Mouse (Mus musculus) midbrain, embryonic 16.5 days (tissue): ENCODE results near the gene Pdpr. TPM values are rescaled to one million over a fixed set of nuclear protein-coding genes. Genes with fewer than 3 reads are reported as not detected.

ENCODE experiments used
- ATAC-seq: fragments of 200-750 bp; cut with Nextera tagmentation; 2 replicates; pipeline ENCODE4 v1.8.0; 2017; ENCODE audit warnings: moderate TSS enrichment
- H3K27ac ChIP-seq: fragments of 300-500 bp; sonication (generic); 2 replicates; pipeline ENCODE4 v1.5.1; 2014; ENCODE audit warnings: mild to moderate bottlenecking, low read length, mixed read lengths
- H3K27me3 ChIP-seq: fragments of 300-500 bp; sonication (generic); 2 replicates; pipeline ENCODE4 v1.6.1; 2014; ENCODE audit warnings: low read depth, low read length, mixed read lengths; ENCODE audit not compliant: control insufficient read depth, insufficient read depth
- H3K36me3 ChIP-seq: fragments of 300-500 bp; sonication (generic); 2 replicates; pipeline ENCODE4 v1.6.1; 2014; ENCODE audit warnings: mild to moderate bottlenecking, low read length, moderate library complexity, mixed read lengths; ENCODE audit not compliant: control insufficient read depth, insufficient read depth
- H3K4me1 ChIP-seq: fragments of 300-500 bp; sonication (generic); 2 replicates; pipeline ENCODE4 v1.6.1; 2014; ENCODE audit warnings: mild to moderate bottlenecking, low read length, mixed read lengths; ENCODE audit not compliant: control insufficient read depth, insufficient read depth
- H3K4me2 ChIP-seq: fragments of 300-500 bp; sonication (generic); 2 replicates; pipeline ENCODE4 v1.6.1; 2014; ENCODE audit warnings: mild to moderate bottlenecking, low read length, mixed read lengths
- H3K4me3 ChIP-seq: fragments of 300-500 bp; sonication (generic); 2 replicates; pipeline ENCODE4 v1.5.1; 2014; ENCODE audit warnings: low read depth, mild to moderate bottlenecking, low read length, moderate library complexity, mixed read lengths
- H3K9ac ChIP-seq: fragments of 300-500 bp; sonication (generic); 2 replicates; pipeline ENCODE4 v1.6.1; 2014; ENCODE audit warnings: low read depth, low read length, mixed read lengths
- H3K9me3 ChIP-seq: fragments of 300-500 bp; sonication (generic); replicated peaks from 2 replicates; pipeline ENCODE4 v1.6.1; 2014; ENCODE audit warnings: mild to moderate bottlenecking, low read length, mixed read lengths; ENCODE audit not compliant: control insufficient read depth, poor library complexity, severe bottlenecking
- WGBS: fragments of 180-500 bp; shearing (Covaris S2); extraction: QIAGEN DNeasy Blood & Tissue Kit; methylation state at CpG from one replicate; pipeline ENCODE4 v1.1.7; 2014; 5-methylcytosine and 5-hydroxymethylcytosine counted together
- polyA plus RNA-seq: library from polyadenylated mRNA; unstranded; fragments of >200 nt; fragmentation: Nextera tagmentation; extraction: Ambion mirVana; gene quantifications from 2 replicates; pipeline ENCODE4 v1.2.1, GENCODE M21; 2015

Gene Pdpr
- polyA plus RNA-seq, result 7.9 and 10.1 TPM in 2 replicates

DNA sequence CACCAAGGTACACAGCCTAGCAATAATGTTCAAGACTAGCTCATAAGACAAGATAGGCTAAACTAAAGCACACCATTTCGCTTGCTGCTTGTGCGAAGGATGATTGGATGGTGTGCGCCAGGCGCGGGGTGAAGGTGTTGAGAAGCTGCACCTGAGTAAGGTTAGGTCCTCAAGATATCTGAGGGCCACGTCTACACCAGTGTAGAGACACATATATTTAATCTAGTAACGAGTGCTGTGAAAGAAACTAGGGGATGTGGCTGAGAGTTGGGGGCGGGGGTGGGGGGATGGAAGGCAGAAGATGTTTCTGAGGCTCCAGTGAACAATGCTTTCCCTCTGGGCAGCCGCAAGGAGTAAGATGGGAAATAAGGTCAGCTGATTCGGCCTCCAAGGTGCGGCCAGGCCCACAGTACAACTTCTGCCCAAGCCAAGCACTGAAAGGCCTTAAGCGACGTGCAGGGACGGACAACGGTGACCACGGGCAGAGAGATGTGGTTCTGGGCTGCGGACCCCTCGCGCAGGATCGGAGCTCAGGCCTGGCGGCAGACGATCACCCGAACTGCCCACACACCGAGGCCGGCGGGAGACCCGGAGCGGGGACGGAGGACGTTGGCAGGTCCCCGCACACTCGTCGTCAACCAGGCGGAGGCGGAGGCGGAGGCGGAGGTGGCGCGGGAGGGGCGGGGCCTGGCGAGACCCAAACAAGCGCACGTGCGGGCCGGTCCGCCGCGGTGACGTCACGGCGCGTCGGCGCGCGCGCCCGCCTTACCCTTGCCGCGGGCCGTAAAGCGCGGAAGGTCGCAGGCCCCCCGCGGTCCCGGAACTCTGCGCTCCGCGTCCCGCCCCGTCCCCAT lies at the start of gene Pdpr:
Gene Pdpr, plus strand, starts transcription at position 766 of the 854 bp plus-strand sequence.
- Histone ChIP-seq H3K9me3 (no peaks in the 10 kb centered on the region), H3K27me3 (no peaks in the 10 kb centered on the region), H3K4me2 (peak within 1 kb of the TSS; percentile 74), H3K27ac (peak within 1 kb of the TSS; percentile 80), H3K9ac (peak within 1 kb of the TSS; percentile 72), H3K4me3 (peak within 1 kb of the TSS; percentile 61), H3K36me3 (no peaks in the 10 kb centered on the region), H3K4me1 (peaks cover 14% of the 10 kb centered on the region)
- WGBS, result 8% methylated on average over 44 of the region's 72 CpGs
- peak; percentile 94 for ATAC-seq

DNA sequence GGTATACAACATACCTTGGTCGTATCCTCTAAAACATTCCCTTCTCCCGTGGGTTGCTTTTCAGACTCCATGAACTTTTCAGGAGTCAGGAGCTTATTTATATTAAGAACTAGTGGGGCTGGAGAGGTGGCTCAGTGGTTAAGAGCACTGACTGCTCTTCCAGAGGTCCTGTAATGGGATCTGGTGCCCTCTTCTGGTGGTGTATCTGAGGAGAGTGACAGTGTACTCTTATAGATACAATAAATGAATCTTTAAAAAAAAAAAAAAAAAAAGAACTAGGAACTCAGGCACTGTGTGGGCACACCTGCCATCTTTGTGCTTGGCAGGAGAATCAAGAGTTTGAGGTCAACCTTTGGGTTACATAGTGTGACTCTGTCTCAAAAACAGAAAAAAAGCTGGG lies 45.7 kb upstream of the Pdpr start:
- no peak for ATAC-seq
- Histone ChIP-seq H3K4me1 (no peaks in the 10 kb centered on the region), H3K27ac (no peak overlapping the region), H3K27me3 (no peaks in the 10 kb centered on the region), H3K36me3 (peaks cover 71% of the 10 kb centered on the region), H3K4me3 (no peak overlapping the region), H3K4me2 (no peak overlapping the region), H3K9ac (no peak overlapping the region), H3K9me3 (no peaks in the 10 kb centered on the region)
- 99% methylated on average over 2 of the region's 2 CpGs for WGBS

DNA sequence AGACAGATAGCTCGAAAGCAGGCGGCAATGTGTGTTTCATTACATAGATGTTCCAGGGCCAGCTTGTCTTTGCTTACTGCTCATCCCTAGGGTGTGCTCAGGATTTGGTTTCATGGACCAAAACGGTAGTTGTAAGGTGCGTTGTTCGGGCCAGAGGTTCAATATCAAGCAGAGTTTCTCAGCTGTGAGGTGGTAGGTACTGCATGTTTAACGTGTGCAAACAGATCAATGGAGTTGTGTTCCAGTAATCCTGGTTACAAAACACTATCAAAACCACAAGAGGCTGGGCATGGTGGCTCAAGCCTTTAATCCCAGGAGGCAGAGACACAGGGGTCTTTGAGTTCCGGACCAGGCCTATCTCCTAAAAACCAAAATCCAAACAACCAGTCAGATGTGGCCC lies 45.3 kb upstream of the Pdpr start:
- peaks cover 75% of the 10 kb centered on the region for H3K36me3 ChIP-seq
- H3K4me2 ChIP-seq, result no peak overlapping the region
- no peak for ATAC-seq
- no peaks in the 10 kb centered on the region for H3K27me3 ChIP-seq
- no peaks in the 10 kb centered on the region for H3K9me3 ChIP-seq
- no peak overlapping the region for H3K9ac ChIP-seq
- WGBS, result 96% methylated on average over 7 of the region's 7 CpGs
- H3K27ac ChIP-seq, result no peak overlapping the region
- H3K4me1 ChIP-seq, result no peaks in the 10 kb centered on the region
- H3K4me3 ChIP-seq, result no peak overlapping the region

DNA sequence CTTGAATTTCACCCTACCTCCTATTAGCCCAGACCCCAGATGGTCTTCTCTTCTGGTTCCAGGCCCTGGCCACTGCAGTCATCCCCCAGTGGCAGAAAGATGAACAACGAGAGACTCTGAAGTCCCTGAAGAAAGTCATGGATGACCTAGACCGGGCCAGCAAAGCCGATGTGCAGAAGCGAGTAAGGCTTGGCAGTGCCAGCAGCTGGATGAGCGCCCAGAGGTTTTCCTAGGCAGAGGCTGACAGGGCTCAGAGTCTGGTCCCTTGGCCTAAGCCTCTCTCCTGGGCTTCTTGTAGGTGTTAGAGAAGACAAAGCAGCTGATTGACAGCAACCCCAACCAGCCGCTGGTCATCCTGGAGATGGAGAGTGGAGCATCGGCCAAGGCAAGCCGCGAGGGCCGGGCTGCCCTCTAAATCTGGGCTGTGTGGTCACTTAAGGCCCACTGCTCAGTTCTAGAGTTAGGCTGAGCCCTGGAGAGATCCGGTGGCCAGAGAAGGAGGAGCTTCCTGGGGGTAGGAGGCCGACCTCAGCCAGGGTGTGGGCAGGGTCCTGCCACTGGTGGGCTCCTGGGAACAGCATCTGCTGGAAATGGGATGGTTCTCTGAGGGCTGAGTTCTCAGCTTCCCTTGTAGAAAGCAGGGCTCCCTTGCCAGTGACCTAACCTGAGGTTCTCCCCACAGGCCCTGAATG lies 40.5 kb upstream of the Pdpr start:
- Histone ChIP-seq H3K4me1 (peaks cover 12% of the 10 kb centered on the region), H3K9me3 (no peaks in the 10 kb centered on the region), H3K4me3 (no peak overlapping the region), H3K4me2 (no peak overlapping the region), H3K27me3 (no peaks in the 10 kb centered on the region), H3K9ac (no peak overlapping the region), H3K27ac (no peak overlapping the region), H3K36me3 (peaks cover 53% of the 10 kb centered on the region)
- no peak for ATAC-seq
- WGBS, result 94% methylated on average over 12 of the region's 12 CpGs

DNA sequence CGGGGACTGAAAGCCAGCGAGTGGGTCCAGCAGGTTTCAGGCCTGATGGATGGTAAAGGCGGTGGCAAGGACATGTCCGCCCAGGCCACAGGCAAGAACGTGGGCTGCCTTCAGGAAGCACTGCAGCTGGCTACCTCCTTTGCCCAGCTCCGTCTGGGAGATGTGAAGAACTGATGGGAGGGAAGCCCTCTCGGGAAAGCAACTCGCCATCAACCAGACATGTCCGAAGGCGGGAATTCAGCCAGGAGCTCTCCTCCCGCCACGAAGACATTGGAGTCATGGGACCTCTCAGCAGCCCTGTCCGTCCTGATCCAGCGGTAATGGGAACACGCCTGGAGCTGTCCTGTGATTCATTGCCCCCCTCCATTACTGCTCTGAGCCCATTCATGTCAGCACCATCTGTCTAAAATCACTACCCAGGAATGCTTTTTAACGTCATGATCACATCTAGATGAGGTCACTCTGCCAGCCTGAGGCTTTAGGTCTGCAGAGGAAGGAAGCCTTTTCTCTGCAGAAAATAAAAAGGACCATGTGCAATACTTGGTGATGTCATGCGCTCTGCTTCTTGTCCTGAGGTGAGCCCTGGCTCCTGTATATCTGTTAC lies 39.3 kb upstream of the Pdpr start:
- Histone ChIP-seq H3K4me3 (no peak overlapping the region), H3K36me3 (peaks cover 41% of the 10 kb centered on the region), H3K9me3 (no peaks in the 10 kb centered on the region), H3K9ac (no peak overlapping the region), H3K4me1 (peaks cover 12% of the 10 kb centered on the region), H3K27ac (no peak overlapping the region), H3K4me2 (no peak overlapping the region), H3K27me3 (no peaks in the 10 kb centered on the region)
- ATAC-seq, result no peak
- 92% methylated on average over 17 of the region's 17 CpGs for WGBS

DNA sequence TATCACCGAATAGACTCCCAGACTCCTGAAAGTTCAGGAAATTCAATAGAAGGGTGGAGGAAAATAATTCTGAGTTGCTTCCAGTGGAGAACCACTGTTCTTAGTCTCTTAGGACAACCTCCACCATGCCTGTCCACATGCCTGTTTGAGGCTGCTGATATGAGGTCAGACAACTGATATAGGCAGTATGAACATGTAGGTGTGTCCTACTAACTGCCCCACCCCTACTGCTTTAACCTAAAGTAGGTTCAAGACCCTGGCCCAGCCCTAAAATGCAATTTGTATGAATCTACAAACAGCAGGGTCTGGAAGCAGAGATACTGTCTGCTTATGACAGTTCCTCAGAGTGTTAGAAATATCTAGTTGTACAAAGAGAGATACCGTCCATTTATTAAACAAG lies 38.8 kb upstream of the Pdpr start:
- ATAC-seq, result 0 out of 2 replicates have a peak, but pooled peaks have one; percentile 14
- no peaks in the 10 kb centered on the region for H3K9me3 ChIP-seq
- H3K27ac ChIP-seq, result no peak overlapping the region
- H3K4me1 ChIP-seq, result peaks cover 17% of the 10 kb centered on the region
- no peak overlapping the region for H3K4me3 ChIP-seq
- no peaks in the 10 kb centered on the region for H3K27me3 ChIP-seq
- H3K4me2 ChIP-seq, result no peak overlapping the region
- WGBS, result 64% methylated on average over 2 of the region's 2 CpGs
- H3K9ac ChIP-seq, result no peak overlapping the region
- peaks cover 36% of the 10 kb centered on the region for H3K36me3 ChIP-seq

DNA sequence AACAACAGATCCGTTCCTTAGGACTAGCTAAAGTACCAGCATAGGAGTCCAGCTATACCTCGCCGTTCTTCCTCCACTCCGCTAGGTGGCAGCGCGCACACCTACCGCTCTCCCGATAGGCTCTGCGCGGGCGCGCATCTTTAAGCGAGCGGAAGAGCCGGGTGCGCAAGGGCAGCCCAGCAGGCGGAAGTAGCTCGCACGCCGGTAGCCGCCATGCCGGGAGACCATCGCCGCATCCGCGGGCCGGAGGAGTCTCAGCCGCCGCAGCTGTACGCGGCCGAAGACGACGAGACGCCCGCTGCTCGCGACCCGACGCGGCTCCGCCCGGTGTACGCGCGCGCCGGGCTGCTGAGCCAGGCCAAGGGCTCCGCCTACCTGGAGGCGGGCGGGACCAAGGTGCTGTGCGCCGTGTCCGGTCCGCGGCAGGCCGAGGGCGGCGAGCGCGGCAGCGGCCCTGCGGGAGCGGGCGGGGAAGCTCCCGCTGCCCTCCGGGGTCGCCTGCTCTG lies 38.2 kb upstream of the Pdpr start, which contains the start of gene Exosc6:
Gene Exosc6, plus strand, starts transcription at position 182 of the 506 bp plus-strand sequence.
- H3K27me3 ChIP-seq, result no peaks in the 10 kb centered on the region
- peaks cover 34% of the 10 kb centered on the region for H3K36me3 ChIP-seq
- H3K4me1 ChIP-seq, result peaks cover 23% of the 10 kb centered on the region
- H3K27ac ChIP-seq, result peak within 1 kb of the TSS; percentile 72
- under 1% methylated on average over 53 of the region's 68 CpGs for WGBS
- H3K9ac ChIP-seq, result peak within 1 kb of the TSS; percentile 84
- peak within 1 kb of the TSS; percentile 66 for H3K4me3 ChIP-seq
- peak; percentile 95 for ATAC-seq
- peak within 1 kb of the TSS; percentile 98 for H3K4me2 ChIP-seq
- no peaks in the 10 kb centered on the region for H3K9me3 ChIP-seq

DNA sequence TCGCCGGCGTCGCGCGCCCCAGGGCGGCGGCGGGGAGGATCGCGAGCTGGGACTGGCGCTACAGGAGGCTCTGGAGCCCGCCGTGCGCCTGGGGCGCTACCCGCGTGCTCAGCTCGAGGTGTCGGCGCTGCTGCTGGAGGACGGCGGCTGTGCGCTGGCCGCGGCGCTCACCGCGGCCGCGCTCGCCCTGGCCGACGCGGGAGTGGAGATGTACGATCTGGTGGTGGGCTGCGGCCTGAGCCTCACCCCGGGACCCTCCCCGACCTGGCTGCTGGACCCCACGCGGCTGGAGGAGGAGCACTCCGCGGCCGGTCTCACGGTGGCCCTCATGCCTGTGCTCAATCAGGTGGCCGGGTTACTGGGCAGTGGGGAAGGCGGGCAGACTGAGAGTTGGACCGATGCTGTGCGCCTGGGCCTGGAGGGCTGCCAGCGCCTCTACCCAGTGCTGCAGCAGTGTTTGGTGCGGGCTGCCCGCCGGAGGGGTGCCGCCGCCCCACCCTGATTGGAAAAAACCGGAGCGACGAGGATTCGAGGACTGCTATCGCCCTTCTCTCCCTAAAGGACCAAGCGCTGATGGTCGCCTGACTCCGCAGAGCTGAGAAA lies 37.6 kb upstream of the Pdpr start:
- peaks cover 24% of the 10 kb centered on the region for H3K4me1 ChIP-seq
- no peaks in the 10 kb centered on the region for H3K27me3 ChIP-seq
- peak; percentile 55 for ATAC-seq
- peak overlapping the region; percentile 66 for H3K4me3 ChIP-seq
- WGBS, result under 1% methylated on average over 47 of the region's 63 CpGs
- peak overlapping the region; percentile 98 for H3K4me2 ChIP-seq
- H3K27ac ChIP-seq, result peak overlapping the region; percentile 72
- peaks cover 29% of the 10 kb centered on the region for H3K36me3 ChIP-seq
- peak overlapping the region; percentile 84 for H3K9ac ChIP-seq
- H3K9me3 ChIP-seq, result no peaks in the 10 kb centered on the region
